Mouse (Mus musculus) adrenal gland, postnatal 10 days (tissue): ENCODE measurements at regions not wholly inside any gene's neighbourhood (a gene's known extent, or its start where the extent isn't known, plus 50 kb on each side); places are given as distances from the start of the nearest gene placed in this dataset.

Experiments used
- DNase-seq: peaks from one replicate; pipeline ENCODE4 v3.0.0; 2021; ENCODE audit warnings: mixed read lengths

DNA sequence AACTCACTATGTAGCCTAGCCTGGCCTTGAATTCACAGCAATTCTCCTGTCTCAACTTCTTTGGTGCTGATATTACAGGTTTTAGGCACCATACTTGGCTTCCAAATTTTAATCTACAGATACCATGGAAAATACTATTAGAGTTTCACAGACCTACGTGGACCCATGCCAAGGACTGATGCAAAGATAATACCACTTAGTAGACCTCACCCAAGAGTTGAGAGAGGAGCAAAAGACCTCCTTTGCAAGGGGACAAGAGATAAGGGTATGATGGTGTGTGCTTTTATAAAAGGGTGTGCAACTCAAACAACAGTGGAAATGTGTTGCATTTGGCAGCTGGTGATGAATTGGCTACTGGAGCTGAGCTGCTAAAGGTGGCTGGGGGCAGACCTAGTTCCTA is 358.6 kb upstream of the Diaph2 start:
- DNase-seq: no peak

DNA sequence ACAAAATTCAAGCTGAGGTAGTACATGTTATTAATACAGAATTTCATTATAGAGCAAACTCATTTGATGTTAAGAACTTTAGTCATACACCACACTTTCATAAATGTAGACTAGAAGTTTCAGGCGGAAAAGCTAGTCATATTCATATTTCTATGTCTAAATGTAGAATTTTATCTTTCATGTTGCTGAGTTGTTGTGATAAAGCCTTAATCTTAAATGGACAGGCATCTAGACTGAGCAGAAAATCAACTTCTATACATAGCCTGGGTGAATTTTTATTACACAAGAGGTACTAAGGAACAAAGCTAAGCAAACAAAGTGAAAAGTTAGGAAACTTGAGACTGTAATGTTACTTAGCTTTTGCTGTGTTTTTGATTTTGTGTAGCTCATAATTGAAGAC is 341.8 kb upstream of the Diaph2 start:
- no peak for DNase-seq

DNA sequence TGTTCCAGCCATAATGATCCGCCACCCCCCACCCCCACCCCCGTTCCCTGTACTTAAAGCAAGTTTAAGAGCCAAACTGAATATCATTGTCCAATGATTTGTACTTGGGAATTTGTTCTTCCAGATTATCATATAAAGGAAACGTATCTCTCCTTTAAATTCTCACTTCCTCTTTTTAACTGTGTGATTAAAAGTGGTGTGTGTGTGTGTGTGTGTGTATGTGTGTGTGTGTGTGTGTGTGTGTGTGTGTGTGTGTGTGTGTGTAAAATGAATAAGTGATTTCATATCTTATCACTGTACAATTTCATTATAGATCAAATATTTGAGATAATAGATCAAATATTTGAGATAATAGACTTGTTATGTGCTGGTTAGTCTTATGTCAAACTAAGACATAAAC is 339.5 kb upstream of the Diaph2 start:
- no peak for DNase-seq

DNA sequence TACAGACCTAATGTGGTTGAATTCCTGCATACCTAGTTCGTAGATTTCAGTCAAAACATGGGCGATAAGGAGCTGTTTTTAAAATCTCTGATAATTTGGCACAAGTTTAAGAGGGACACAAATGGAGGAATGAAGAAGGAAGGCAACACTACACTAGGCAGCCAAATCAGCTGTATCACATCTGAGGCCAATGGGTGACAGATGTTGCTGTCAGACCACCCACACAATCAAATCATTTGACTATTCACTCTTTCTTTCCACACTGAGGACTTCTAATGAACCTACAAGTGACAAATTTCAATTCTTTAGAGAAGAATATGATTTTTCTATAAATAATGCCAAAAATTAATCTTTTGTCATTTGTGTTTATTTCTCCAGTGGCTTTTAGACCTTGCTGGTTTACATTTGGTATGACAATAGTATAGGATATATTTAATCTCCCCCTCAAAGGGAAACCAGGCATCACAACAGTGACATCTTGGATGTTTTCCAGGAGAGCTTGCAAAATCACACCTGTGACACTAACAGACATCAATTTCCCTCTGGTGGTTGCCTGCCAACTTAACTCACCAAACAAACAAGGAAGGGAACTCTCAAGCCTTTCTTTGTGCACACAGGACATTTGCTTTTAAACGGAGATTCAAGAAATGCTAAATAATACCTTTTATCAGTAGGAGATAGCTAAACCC is 336.5 kb upstream of the Diaph2 start:
- no peak for DNase-seq

DNA sequence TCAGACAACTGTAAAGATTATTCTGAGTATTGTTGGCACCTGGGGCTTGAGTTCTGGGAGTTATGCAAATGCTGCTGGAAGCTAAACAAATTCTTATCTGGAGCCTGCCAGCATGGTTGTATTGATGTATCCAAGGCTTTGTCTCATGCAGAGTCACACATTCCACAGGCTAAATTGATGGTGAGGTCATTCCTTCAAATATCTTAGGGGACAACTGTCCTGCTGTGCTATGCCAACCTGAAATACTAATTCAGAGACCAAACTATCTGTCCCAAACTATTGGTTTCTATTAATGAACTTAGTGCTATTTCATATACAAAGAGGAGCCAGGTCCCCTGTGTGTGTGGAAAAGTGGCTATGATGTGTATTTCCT is 335.9 kb upstream of the Diaph2 start:
- no peak for DNase-seq

DNA sequence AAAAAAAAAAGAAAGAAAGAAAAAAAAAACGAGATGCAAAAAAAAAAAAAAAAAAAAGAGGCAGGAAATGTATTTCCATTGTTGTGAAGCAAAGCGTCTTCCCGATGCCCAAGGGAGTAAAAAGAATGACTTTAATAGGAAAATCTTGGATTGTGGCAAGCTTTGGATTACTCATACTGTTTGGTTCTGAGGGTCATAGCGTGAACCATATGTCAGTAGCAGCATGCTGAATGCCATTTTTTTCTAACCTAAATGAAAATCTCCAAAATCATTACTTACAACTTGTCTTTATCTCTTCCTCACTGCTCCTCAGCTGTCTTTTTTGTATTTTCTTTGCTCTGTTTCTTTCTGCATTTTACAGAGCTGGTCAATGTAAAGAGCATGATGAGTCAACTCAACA is 334.2 kb upstream of the Diaph2 start:
- DNase-seq: no peak

DNA sequence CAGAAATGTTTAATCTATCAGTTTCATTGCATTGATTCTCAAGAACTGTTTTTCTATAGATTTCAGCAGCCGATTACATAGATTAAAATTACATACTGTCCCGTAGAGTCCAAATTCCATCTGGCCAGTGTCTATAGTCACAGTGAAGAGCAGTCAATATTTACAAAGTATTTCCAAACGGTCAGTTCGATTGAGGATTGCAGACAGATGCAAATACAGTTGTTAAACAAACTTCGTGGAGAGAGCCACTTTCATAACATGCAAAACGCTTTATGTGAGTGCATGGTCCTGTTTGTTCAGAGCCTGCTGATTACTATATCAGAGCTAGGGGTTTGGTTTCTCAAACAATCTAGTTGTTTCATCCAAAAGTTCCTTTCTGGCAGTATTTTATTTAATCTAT is 301.0 kb upstream of the Diaph2 start:
- no peak for DNase-seq

DNA sequence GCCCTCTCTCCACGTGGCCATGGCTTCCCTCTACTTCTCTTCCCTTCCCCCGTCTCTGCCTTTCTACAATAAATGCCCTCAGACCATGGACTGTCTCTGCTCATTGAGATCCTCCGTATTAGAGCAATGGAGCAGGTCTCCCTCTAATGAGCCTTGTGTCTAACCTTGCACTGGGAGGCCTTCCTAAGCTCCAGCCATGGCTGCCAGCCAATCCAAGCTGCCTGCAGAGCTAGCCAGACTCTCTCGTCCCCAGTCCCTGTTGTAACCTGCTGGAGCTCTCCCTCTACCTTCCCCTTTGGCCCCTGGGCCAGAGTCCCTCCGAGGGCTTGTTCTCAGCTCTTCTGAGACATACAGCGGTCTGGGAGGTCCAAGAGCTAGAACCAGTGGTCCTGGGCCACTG is 273.3 kb upstream of the Diaph2 start:
- peak; percentile 2 for DNase-seq

DNA sequence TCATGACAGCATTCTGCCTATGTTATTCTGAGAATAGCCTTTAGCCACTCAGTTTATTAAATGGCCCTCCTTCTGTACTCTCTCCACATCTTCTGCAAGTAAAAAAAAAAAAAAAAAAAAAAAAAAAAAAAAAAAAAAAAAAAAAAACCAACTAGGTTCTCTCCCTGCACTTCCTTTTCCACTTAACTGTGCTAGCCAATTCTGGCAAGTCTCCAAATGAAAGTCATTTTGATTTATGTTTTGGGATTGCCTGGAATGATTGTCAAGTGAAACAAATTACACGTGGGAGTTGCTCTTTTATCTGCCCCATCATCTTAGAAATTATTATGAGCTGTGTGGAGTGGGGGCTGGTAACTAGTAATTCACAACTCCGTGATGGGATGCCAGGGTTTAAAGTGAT is 255.0 kb upstream of the Diaph2 start:
- DNase-seq: no peak
